Comparison of ENCODE assay signal across 13 mouse cellular contexts in genomic region chr12:70725326-70725725, GRCm38 (mm10).
A peak's percentile ranks its signal among the peaks of the same experiment; 100 is the strongest.
DNase-seq lines count a peak whose midpoint lies in the region.
"Had no signal": no experiment of that assay in that cellular context is flagged by ENCODE, and none has a peak within 500 bp of the region (broad histone marks: within the 10 kb centered on the region; RNA-seq: fewer than 3 reads in every experiment).

No protein-coding gene starts in this region.

- peak; percentile 72 to 84 for DNase-seq in adrenal gland, adult (ENCODE audit: inconsistent age in 2 of 2, low spot score in 1 of 2)
- DNase-seq in adrenal gland, adult 18-20 months (ENCODE audit: low spot score in 2 of 2) = no peak
- DNase-seq in adrenal gland, adult 8-10 months = peak; percentile 47
- DNase-seq in adrenal gland, postnatal 14 days = peak; percentile 65
- DNase-seq in adrenal gland, postnatal 36 days = peak; percentile 68 to 74
- DNase-seq in Muller cell, postnatal 12 days (ENCODE audit: inconsistent ontology term) = no peak
- DNase-seq in layer of hippocampus, postnatal 25 days (ENCODE audit: extremely low spot score in 1 of 2, low spot score in 1 of 2) = no peak
- DNase-seq: B cell, adult 2 months; cerebellum, adult 11-12 months; cerebellum, adult 2 months; cerebellum, adult 9-10 months; cerebellum, postnatal 10 days; cerebellum, postnatal 25 days had no signal

Comparison
In these comparisons a context has a peak if more than half of its experiments do, and no peak if none do; other contexts are left out.
1. DNase-seq: peak in adrenal gland, adult (2 of 2), adrenal gland, adult 8-10 months (single experiment), adrenal gland, postnatal 14 days (single experiment) and adrenal gland, postnatal 36 days (2 of 2); none in adrenal gland, adult 18-20 months (0 of 2), Muller cell, postnatal 12 days (single experiment) and layer of hippocampus, postnatal 25 days (0 of 2).